Mouse (Mus musculus): Measurements from ENCODE around the gene Zbp1.
A peak's percentile ranks its signal among the peaks of the same experiment; 100 is the strongest.

The Zbp1 gene

GRCm38 (mm10) chr2:173218416-173219141 lies at the start of gene Zbp1:
TSS of gene Zbp1 (minus strand) at chr2:173218923.
- peak; percentile 45 to 55 for DNase-seq

DNA sequence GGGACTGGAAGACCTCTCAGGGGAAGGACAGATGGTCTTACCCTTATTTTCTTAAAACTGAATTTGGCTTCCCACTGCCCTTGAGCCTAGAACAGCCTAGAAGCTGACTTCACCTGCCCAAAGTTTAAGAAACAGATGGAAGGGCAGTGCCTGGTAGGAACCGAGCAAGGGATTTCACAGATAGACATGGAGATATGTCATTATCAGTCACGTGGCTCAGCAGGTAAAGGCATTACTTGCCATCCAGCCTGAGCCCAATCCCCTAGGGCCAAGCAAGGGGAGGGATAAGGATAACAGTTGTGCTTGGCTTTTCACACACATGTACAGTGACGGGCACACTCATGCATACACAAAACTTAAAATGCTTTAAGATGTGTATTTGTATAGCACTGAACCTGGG lies 48.8 kb upstream of the Zbp1 start:
- DNase-seq = no peak

GRCm38 (mm10) chr2:173266349-173267112 lies 47.8 kb upstream of the Zbp1 start:
- no peak for DNase-seq

DNA sequence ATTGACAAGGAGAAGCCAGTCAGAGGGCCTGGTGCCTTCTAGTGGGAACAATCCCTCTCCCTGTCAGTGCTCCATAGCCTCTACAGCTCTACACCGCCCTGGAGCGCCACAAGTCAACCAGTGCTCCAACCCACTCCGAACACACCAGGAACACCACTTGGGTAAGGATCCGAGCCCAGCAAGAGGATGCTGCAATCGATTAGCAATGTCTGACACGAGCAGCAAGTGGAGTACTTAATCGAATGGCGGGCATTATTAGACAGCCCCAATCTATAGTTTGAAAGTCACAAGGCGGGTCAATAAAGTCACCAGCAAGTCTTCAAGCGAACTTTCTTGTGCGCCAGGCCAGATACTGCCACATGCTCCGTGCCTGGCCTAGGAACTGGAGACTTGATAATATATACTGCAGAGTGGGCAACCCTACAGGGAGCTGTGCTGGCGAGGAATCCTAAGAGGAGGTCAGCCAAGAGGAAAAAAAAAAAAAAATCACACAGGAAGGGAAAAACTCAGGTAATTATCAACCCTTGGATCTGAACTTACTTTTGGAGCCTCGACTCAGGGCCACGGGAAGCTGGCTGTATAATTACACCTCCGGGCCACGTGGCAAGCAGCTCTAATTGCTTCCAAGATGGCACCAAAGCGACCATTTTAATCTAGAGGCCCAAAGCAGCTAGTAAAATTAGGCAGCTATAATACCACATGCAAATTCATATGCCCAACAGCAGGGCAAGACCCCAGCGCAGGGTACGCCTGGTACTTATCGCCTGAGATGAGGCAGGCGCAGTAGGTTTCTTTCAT lies 46.9 kb upstream of the Zbp1 start:
- no peak for DNase-seq

DNA sequence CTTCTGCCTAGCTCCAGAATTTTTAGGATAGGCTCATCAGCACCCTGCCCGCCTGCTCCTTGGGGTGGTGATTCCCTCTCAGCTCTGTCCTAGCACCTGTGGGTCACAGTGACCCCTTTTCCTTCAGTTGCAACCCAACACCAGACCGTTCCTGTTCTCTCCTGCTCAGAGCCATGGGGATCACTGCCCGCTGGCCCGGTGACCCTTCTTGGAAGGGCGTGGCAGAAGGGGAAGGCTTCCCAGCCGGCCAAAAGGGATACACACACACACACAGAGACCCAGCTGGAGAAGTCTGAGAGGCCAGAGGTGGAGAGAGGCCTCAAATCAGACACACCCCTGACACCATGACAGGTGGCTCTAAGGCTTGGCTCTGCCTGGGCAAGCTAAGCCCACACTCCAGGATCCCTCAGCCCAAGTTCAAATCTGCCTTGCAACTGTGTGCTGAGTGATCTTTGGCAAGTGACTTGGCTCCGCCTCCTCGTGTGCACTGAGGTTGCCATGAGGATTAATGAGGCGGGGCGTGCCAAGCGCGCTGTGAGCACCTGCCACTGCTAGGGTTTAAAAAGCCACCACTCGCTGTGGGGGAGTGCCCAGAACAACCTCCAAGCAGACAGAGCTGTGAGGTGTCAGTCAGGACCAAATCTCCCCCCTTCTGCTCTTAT lies 45.9 kb upstream of the Zbp1 start:
- DNase-seq = peak; percentile 65 to 74

DNA sequence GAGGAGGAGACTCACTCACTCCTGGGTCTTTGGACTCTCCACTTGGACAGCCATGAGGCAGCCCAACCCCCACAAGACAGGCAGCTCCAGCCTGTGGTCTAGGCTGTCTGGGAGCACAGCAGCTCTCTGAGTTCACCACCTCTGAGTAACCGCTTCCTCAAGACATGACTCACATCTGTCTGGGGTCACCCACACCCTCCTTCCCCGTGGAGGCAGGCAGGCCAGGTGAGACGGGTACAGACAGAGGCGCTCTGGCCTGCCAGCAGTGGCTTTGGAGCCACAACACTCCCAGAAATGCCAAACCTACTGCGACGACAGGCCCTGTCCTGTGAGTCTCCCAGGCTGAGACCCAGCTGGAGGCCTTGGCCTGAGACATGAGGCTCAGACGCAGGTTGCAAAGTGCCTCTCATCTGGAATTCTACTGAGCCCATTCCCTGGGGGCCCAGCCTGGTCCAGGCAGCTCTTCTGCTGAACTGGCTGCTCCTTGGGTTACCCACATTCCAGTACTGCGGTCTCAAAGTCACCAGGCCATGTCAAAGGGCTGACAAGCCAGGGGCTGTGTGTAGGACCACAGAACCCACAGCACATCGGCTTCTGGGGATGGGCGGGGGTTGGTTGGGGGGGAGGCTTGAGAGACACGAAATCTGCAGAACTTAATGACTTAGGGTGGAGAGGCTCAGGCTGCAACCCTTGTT lies 45.1 kb upstream of the Zbp1 start:
- DNase-seq = peak in 1 of 2 experiments; percentile 46

GRCm38 (mm10) chr2:173261497-173261896 lies 42.8 kb upstream of the Zbp1 start:
- DNase-seq = no peak

DNA sequence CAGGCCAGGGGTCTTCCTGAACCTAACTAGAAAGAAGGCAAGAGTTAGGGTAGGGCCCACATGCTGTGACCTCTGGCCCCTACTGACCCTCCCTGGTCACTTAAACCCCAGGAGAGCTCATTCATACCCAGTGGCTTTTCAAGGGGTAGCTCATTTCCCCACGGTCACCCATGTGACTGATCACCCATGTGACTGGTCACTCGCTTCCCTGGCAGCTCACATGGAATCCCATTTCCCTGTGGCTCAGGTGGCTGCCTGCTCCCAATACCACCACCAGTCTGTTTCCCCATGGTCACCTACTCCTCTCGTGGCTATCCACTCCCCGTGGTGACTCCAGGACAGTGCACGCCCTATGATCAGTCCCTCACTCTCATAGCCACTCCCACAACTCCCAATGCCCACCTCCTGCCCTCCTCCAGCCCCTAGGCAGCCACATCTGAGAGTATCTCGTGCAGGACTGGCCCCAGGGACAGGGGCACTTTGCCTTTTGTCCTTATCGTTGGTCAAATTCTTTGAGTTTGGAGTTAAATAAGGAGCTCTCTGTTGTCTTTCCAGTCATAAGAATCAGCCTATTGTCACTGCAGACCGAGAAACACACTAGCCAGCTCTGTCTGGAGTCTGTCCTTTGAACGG lies 39.9 kb upstream of the Zbp1 start:
- no peak for DNase-seq

GRCm38 (mm10) chr2:173257610-173258009 lies 38.9 kb upstream of the Zbp1 start:
- peak; percentile 72 to 82 for DNase-seq

DNA sequence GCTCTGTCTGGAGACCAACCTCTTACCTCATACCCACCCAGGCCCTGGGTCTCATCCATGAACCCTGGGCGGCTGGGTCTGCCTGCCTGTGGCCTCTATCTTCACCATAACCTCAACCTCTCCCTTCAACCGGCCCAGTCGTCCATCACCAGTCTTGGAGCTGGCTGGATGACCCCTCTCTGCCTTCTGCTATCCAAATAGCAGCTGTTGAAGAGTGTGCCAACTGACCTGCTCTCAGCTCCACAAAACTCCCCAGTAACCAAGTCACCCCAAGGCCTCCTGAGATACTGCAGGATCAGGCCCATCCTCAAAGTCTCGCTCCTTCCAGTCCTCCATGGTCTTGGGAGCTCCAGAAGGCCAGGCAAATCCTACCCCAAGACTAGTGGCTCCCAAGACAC lies 37.8 kb upstream of the Zbp1 start:
- no peak for DNase-seq

DNA sequence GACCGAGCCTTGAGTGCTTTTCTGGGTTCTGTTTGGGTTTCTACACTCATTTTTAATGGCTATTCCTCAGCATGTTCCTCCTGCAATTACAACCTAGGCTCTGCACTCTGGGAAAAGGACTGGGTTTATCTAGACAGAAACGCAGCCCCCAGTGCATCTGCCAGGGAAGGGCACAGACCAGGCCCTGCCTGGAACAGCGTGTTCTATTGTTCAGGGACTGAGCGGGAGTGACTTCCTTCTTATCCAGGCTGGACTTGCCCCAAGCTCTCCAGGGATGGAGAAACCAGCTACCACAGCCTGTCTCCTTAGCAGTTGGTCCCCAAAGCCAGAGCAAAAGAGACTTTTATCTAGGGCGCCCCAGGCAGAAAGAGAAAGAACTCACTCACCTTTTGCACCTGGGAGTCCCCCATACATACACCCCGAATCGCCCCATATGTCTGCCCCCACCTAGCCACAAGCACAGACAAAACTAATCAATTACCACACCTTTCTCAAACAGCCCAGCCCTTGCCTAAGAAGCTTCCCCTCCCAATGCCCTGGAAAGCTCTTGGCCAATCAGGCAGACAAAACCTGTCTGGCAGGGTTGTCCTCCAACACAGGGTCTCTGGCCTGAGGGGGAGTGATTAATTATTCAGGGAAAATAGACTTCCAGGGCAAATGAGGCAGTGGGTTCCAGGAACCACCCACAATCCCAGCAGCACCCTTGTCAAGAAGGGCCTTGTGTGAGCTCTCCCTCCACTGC lies 37.3 kb upstream of the Zbp1 start:
- peak in 1 of 2 experiments; percentile 52 for DNase-seq

DNA sequence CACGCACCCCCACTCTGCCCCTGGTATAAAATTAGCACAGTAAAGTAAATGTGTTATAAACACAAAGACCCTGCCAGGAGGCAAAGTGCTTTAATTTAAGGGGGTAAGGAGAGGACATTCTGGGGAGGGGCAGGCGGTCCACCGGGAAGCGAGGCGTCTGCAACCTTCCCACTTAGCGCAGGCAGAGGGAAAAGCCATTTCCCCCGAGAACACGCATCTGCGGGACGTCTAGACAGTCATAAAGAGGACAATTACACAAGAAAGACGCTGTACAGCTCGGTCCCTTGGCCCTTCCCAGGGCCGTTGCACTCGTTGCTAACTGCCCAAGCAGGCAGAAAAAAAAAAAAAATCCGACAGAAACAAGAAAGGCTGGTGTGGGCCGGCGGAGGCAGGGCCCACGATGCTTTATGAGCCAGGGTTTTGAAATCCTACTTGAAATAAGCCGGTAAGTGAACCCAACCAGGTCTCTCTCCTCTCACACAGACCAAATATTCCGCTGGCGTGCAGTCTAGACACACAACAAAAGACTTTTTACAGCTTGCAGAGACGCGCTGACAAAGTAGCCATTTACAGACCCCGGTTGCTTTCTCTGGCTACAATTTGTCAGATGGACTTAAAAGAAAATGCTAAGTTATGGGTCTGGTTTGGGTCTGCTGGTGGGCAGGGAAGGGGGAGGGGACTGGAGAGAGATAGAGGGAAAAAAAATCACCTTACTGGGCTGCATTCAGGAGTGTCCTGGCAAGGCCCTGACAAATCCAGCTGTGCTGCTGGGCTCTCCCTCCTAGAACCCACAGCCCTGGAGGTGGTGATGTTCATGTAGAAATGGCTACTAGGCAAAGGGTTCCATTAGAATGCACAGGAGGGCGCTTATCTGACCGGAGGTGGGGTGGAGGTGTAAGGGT lies 35.3 kb upstream of the Zbp1 start:
- DNase-seq = peak; percentile 26 to 44

GRCm38 (mm10) chr2:173251675-173252074 lies 33.0 kb upstream of the Zbp1 start:
- no peak for DNase-seq

- DNase-seq = no peak
Measured at GRCm38 (mm10) chr2:173251133-173251532, 32.4 kb upstream of the Zbp1 start.

GRCm38 (mm10) chr2:173250411-173250810 lies 31.7 kb upstream of the Zbp1 start:
- peak; percentile 46 to 69 for DNase-seq

DNA sequence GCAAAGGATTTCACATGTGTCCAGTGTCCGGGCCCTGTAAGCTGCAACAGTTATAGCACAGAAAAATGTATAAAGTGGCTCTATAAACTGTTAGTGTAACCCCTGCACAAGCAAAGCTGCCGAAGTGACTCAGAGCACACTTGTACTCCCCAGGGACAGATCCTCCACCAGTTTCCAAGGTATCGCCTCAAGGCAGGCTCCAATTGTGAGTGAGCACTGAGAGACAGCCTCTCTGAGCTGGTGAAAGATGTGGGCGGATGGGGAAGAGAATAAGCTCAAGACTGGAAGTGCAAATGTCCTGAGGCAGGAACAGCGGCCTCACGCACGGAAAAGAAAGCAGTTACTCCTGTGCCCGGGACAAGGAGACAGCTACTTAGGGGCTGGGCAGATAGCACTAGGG lies 31.2 kb upstream of the Zbp1 start:
- no peak for DNase-seq

GRCm38 (mm10) chr2:173249386-173249785 lies 30.7 kb upstream of the Zbp1 start:
- no peak for DNase-seq

- no peak for DNase-seq
Measured at GRCm38 (mm10) chr2:173248822-173249221, 30.1 kb upstream of the Zbp1 start.

- DNase-seq = no peak
Measured at GRCm38 (mm10) chr2:173247911-173248310, 29.2 kb upstream of the Zbp1 start.

DNA sequence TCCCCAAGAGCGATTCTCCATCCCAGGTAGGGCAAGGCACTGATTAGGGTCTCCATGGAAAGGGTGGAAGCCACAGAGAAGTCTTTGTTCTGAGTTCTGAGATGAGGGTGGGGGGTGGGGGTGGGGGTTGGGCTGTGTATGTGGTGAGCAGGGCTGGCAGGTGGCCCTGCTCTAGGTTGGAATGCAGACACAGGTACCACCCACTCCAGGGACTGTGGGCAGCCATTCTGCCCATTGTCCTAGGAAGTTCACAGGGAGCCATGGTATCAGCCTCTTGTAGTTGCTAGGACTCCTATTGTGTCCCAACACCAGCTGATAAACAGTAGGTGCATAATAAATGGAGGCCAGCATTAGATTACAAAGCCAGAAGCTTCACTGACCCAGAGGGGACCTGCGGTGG lies 28.5 kb upstream of the Zbp1 start:
- DNase-seq = no peak
